Mouse (Mus musculus): ENCODE measurements at regions not wholly inside any gene's neighbourhood (a gene's known extent, or its start where the extent isn't known, plus 50 kb on each side); places are given as distances from the start of the nearest gene placed in this dataset.

- no peaks in the 10 kb centered on the region for H3K9me3 ChIP-seq (ENCODE audit: low read length)
- DNase-seq (ENCODE audit: low spot score) (peak; percentile 64), ATAC-seq (peak; percentile 84)
- H3K4me3 ChIP-seq (ENCODE audit: low read length) = no peak overlapping the region
- H3K27me3 ChIP-seq (ENCODE audit: insufficient read depth, low read length) = no peaks in the 10 kb centered on the region
- no peaks in the 10 kb centered on the region for H3K4me1 ChIP-seq (ENCODE audit: insufficient read depth, low read length)
- H3K27ac ChIP-seq = no peak overlapping the region
- H3K9ac ChIP-seq (replicated peaks; ENCODE audit: low read length) = no peak overlapping the region
- H3K36me3 ChIP-seq (ENCODE audit: insufficient read depth, low read length) = no peaks in the 10 kb centered on the region
- no peak overlapping the region for H3K4me2 ChIP-seq (ENCODE audit: low read depth, low read length)
- WGBS = 78% methylated on average over 3 of the region's 3 CpGs
- TF ChIP-seq CTCF (IDR thresholded peaks at IDR 0.05; ENCODE audit: low read depth) = no peak
Observed at GRCm38 (mm10) chr13:6330320-6330950, 217.5 kb upstream of the Pitrm1 start.

GRCm38 (mm10) chr13:6340157-6340556 is 207.8 kb upstream of the Pitrm1 start:
- Histone ChIP-seq H3K27ac (no peak overlapping the region), H3K27me3 (ENCODE audit: insufficient read depth, low read length) (no peaks in the 10 kb centered on the region), H3K9ac (replicated peaks; ENCODE audit: low read length) (no peak overlapping the region), H3K4me2 (ENCODE audit: low read depth, low read length) (no peak overlapping the region), H3K4me3 (ENCODE audit: low read length) (no peak overlapping the region), H3K9me3 (ENCODE audit: low read length) (no peaks in the 10 kb centered on the region), H3K4me1 (ENCODE audit: insufficient read depth, low read length) (no peaks in the 10 kb centered on the region), H3K36me3 (ENCODE audit: insufficient read depth, low read length) (no peaks in the 10 kb centered on the region)
- DNase-seq (ENCODE audit: low spot score) = peak; percentile 21
- WGBS = 63% methylated on average over 7 of the region's 7 CpGs
- no peak for TF ChIP-seq CTCF (IDR thresholded peaks at IDR 0.05; ENCODE audit: low read depth)
- ATAC-seq = no peak

- no peaks in the 10 kb centered on the region for H3K27me3 ChIP-seq (ENCODE audit: insufficient read depth, low read length)
- TF ChIP-seq CTCF (IDR thresholded peaks at IDR 0.05; ENCODE audit: low read depth) = no peak
- no peaks in the 10 kb centered on the region for H3K9me3 ChIP-seq (ENCODE audit: low read length)
- ATAC-seq (0 out of 2 replicates have a peak, but pooled peaks have one; percentile 29), DNase-seq (ENCODE audit: low spot score) (peak; percentile 21)
- H3K27ac ChIP-seq = no peak overlapping the region
- H3K36me3 ChIP-seq (ENCODE audit: insufficient read depth, low read length) = no peaks in the 10 kb centered on the region
- 42% methylated on average over 3 of the region's 3 CpGs for WGBS
- H3K9ac ChIP-seq (replicated peaks; ENCODE audit: low read length) = no peak overlapping the region
- no peak overlapping the region for H3K4me3 ChIP-seq (ENCODE audit: low read length)
- no peaks in the 10 kb centered on the region for H3K4me1 ChIP-seq (ENCODE audit: insufficient read depth, low read length)
- H3K4me2 ChIP-seq (ENCODE audit: low read depth, low read length) = no peak overlapping the region
Observed at GRCm38 (mm10) chr13:6341102-6341737, 206.7 kb upstream of the Pitrm1 start.

GRCm38 (mm10) chr13:6365169-6365568 is 182.8 kb upstream of the Pitrm1 start:
- WGBS = 61% methylated on average over 4 of the region's 4 CpGs
- peak; percentile 69 for DNase-seq (ENCODE audit: low spot score)
- peak; percentile 62 for ATAC-seq

GRCm38 (mm10) chr13:6367661-6368060 is 180.3 kb upstream of the Pitrm1 start:
- no peak for TF ChIP-seq CTCF (IDR thresholded peaks at IDR 0.05; ENCODE audit: low read depth)
- Histone ChIP-seq H3K9ac (replicated peaks; ENCODE audit: low read length) (no peak overlapping the region), H3K36me3 (ENCODE audit: insufficient read depth, low read length) (no peaks in the 10 kb centered on the region), H3K27me3 (ENCODE audit: insufficient read depth, low read length) (no peaks in the 10 kb centered on the region), H3K4me2 (ENCODE audit: low read depth, low read length) (no peak overlapping the region), H3K4me3 (ENCODE audit: low read length) (no peak overlapping the region), H3K4me1 (ENCODE audit: insufficient read depth, low read length) (no peaks in the 10 kb centered on the region), H3K9me3 (ENCODE audit: low read length) (no peaks in the 10 kb centered on the region), H3K27ac (no peak overlapping the region)
- 86% methylated on average over 1 of the region's 1 CpGs for WGBS
- no peak for ATAC-seq
- DNase-seq (ENCODE audit: low spot score) = no peak

More at GRCm38 (mm10) chr13:6365169-6365568, 182.8 kb upstream of the Pitrm1 start:
- Histone ChIP-seq H3K4me3 (ENCODE audit: low read length) (no peak overlapping the region), H3K27ac (no peak overlapping the region), H3K9me3 (ENCODE audit: low read length) (no peaks in the 10 kb centered on the region), H3K4me2 (ENCODE audit: low read depth, low read length) (no peak overlapping the region), H3K9ac (replicated peaks; ENCODE audit: low read length) (no peak overlapping the region), H3K36me3 (ENCODE audit: insufficient read depth, low read length) (no peaks in the 10 kb centered on the region), H3K4me1 (ENCODE audit: insufficient read depth, low read length) (no peaks in the 10 kb centered on the region), H3K27me3 (ENCODE audit: insufficient read depth, low read length) (no peaks in the 10 kb centered on the region)
- TF ChIP-seq CTCF (IDR thresholded peaks at IDR 0.05; ENCODE audit: low read depth) = no peak

- Histone ChIP-seq H3K27me3 (ENCODE audit: insufficient read depth, low read length) (no peaks in the 10 kb centered on the region), H3K4me1 (ENCODE audit: insufficient read depth, low read length) (no peaks in the 10 kb centered on the region), H3K27ac (no peak overlapping the region), H3K9ac (replicated peaks; ENCODE audit: low read length) (no peak overlapping the region), H3K36me3 (ENCODE audit: insufficient read depth, low read length) (no peaks in the 10 kb centered on the region), H3K9me3 (ENCODE audit: low read length) (no peaks in the 10 kb centered on the region), H3K4me2 (ENCODE audit: low read depth, low read length) (no peak overlapping the region), H3K4me3 (ENCODE audit: low read length) (no peak overlapping the region)
- no peak for TF ChIP-seq CTCF (IDR thresholded peaks at IDR 0.05; ENCODE audit: low read depth)
- ATAC-seq (no peak), DNase-seq (ENCODE audit: low spot score) (no peak)
- 52% methylated on average over 3 of the region's 3 CpGs for WGBS
Observed at GRCm38 (mm10) chr13:6374570-6375173, 173.3 kb upstream of the Pitrm1 start.

- H3K4me3 ChIP-seq (ENCODE audit: low read length) = no peak overlapping the region
- H3K4me1 ChIP-seq (ENCODE audit: insufficient read depth, low read length) = no peaks in the 10 kb centered on the region
- no peaks in the 10 kb centered on the region for H3K36me3 ChIP-seq (ENCODE audit: insufficient read depth, low read length)
- WGBS = 92% methylated on average over 3 of the region's 3 CpGs
- no peak for ATAC-seq
- no peak overlapping the region for H3K27ac ChIP-seq
- no peaks in the 10 kb centered on the region for H3K9me3 ChIP-seq (ENCODE audit: low read length)
- no peaks in the 10 kb centered on the region for H3K27me3 ChIP-seq (ENCODE audit: insufficient read depth, low read length)
- H3K4me2 ChIP-seq (ENCODE audit: low read depth, low read length) = no peak overlapping the region
- no peak for TF ChIP-seq CTCF (IDR thresholded peaks at IDR 0.05; ENCODE audit: low read depth)
- no peak overlapping the region for H3K9ac ChIP-seq (replicated peaks; ENCODE audit: low read length)
- DNase-seq (ENCODE audit: low spot score) = no peak
Observed at GRCm38 (mm10) chr13:6377919-6378318, 170.0 kb upstream of the Pitrm1 start.

Data from hindbrain, postnatal 0 days (tissue).